Mouse (Mus musculus) B cell, adult 2 months (primary cell): Measurements from ENCODE around the gene Spg21.

ENCODE experiments used
- DNase-seq, 2 experiments: peaks; one replicate each; pipeline ENCODE4 v3.0.0; 2022

Gene Spg21

DNA sequence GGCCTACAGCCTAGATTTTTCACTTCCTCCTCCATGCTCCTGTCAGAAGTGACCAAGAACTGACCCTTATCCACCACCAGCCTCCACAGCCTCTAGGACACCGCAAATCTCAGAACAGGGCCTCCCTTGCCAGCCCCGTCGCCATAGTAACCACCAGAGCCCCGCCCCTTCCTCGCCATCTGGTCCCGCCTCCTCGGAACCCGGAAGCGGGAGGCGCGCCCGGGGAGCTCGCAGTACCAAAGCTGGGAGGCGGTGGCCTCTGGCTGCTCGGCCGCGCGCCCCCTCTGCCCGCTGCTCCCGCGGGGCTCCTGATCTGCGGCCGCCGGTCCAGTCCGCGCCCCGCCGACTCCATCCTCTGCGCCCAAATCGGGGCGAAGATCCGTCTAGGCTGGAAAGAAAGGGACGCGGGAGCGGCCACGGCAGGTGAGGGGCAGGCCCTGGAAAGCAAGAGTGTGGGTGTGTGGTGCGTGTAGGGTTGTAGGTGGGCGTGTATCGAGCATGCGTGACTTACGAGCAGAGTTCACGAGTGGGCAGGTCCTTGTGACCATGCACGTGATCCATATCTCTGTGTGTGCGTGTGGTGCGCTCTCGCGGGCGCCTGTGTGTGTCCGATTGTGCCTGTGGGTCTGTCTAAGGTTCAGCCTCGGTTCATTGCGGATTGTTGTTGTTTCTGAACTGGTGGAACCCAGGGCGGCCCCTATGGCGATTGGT, at the start of gene Spg21:
Gene Spg21 (plus strand): TSS at position 216 of the 711 bp plus-strand sequence.
- peak; percentile 99 for DNase-seq

GRCm38 (mm10) chr9:65411326-65411725, 49.4 kb upstream of the Spg21 start:
- DNase-seq: no peak

- no peak for DNase-seq
These were observed 43.0 kb upstream of the Spg21 start for GRCm38 (mm10) chr9:65417738-65418137.

DNA sequence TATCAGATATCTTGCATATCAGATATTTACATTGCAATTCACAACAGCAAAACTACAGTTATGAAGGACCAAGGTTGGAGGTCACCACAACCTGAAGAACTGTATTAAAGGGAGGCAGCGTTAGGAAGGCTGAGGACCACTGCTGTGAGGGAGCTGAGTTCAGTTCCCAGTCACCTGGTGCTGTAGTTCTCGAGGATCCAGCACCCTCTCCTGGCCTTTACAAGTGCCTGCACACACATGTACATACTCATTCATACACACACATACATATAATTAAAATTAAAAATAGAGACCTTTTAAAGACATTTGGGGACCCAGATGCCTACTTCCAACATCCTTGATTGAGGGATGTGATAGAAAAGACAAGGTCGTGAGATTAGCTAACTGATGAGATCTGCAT, 41.1 kb upstream of the Spg21 start:
- no peak for DNase-seq

DNA sequence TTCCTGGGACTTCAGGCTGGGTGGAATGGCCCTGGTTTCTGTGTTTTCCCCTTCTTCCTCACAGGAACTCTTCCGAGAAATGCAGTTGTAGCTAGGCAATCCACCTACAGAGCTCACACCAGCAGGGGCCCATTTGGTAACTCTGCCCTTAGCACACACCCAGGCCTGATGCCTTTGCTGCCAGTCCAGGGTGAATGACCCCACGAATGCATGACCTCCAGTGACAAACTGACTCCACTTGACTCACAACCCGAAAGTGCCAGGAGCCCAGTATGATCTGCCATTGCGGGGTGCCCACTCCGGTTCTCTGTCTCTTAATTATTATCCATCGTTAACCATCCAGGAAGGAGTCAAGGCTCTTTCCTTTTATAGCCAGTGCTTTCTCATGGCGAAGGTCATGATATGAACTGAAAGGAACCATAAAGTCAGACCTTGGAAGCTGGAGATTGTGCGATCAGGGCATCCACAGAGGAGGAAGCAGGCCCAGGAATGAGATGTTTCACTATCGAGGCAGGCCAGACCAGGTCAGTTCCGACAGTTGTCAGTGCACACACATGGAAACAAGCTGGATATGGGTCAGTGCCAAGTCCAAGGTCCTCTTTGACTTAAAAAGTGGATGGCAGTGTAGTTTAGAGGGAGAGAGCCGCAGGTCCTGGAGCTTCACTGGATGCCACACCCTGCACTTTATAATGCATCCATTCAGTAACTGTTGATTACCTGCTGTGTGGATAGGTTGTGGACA, 37.8 kb upstream of the Spg21 start, which contains the start of gene Slc51b:
Gene Slc51b (minus strand): TSS at position 196 of the 742 bp plus-strand sequence.
- DNase-seq: no peak

DNA sequence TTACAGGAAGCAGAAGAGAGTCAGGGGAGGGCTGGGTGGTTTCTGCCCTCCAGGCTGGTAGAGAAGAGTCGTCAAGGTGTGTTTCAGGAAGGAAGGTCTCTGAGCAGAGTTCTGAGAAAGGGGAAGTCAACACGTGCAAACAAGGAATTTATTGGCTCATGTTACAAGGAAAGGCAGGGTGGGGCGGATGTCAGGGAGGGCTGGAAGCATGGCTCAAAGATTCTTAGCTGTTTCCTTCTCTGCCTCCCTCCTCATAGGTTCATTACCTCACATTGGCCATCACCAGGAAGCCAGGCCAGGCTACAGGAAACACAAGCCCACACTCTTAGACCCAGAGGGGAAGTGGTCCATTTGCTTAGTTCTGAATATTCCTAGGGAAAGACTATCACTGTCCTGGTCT, 36.4 kb upstream of the Spg21 start:
- no peak for DNase-seq

DNA sequence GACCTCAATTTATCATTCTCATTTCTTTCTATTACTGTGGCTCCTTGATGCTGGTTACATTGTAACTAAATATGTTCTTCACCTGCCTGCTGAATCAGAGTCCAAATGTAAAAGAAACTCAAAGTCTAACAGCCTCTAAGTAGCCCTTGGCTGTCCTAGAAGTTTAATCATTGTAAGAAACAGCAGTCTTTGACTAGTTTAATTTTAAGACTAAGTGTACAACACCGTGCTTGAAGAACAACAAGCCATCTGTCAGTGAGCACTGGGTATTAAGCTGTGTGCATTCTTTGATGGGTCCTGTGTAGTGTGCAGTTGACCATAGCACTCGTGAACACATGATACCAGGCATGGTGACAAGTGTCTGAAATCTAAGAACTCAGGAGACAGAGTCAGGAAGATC, 33.2 kb upstream of the Spg21 start:
- no peak for DNase-seq

DNA sequence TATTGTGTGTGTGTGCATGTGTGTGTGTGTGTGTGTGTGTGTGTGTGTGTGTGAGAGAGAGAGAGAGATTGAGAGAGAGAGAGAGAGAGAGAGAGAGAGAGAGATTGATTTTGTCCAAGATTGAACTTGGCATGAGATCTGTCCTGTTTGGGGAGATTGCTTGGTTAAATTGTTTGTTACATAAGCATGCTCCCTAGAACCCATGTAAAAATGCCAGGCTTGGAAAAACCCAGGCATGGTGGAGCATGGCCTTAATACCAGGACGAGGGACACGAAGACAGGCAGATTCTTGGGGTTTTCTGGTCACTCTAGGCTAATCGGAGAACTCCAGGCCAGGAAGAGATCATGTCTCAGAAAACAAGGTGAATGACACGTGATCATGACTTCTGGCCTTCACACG, 32.7 kb upstream of the Spg21 start:
- no peak for DNase-seq

DNA sequence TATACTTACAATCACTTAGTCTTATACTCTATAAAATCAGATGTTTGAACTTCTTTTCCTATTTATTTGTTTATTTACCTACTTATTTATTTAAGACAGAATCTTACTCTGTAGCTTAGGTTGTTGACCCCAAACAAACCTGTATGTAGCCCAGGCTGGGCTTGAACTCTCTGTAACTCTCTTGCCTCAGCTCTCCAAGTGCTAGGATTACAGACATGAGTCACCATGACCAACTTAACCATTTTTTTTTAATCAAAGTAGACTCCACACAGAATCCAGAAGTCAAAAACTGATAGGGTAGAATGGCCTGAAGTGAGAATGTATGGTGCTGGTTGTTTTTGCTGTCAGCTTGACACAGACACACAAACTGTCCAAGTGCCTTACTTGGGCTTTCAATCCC, 30.3 kb upstream of the Spg21 start:
- no peak for DNase-seq

GRCm38 (mm10) chr9:65430921-65431320, 29.8 kb upstream of the Spg21 start:
- DNase-seq: no peak

GRCm38 (mm10) chr9:65432236-65432635, 28.5 kb upstream of the Spg21 start:
- DNase-seq: peak; percentile 82 to 85

DNA sequence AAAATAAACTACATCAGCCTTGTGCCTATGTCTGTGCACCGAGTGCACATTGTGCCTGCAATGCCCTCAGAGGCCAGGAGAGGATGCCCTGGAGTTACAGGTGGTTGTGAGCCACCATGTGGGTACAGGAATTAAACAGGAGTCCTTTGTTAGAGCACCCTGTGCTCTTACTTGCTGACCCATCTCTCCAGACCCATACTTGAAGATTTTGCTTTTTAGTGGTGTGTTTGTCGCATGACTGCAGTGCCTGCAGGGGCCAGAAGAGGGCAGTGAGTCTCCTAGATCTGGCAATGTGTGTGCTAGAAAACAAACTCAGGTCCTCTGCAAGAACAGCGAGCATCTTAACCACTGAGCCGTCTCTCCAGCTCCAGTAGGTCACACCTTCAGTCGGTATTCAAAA, 26.6 kb upstream of the Spg21 start:
- peak; percentile 66 to 67 for DNase-seq

DNA sequence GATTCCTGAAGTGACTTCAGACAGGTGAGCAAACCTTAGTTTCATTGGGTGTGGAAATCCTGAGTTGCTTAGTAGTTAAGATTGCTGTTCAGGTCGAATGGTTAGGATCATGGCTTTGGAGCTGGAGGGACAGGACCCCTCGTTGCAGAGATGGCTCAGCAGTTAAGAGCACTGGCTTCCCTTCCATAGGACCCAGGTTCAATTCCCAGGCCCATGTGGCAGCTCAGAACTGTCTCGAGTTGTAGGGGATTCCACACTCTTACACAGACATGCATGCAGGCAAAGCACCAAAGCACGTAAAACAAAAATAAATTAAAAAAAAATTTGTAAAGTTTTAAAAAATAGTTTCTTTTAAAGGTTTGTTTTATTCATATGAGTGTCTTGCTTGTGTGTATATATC, 25.5 kb upstream of the Spg21 start:
- DNase-seq: no peak

DNA sequence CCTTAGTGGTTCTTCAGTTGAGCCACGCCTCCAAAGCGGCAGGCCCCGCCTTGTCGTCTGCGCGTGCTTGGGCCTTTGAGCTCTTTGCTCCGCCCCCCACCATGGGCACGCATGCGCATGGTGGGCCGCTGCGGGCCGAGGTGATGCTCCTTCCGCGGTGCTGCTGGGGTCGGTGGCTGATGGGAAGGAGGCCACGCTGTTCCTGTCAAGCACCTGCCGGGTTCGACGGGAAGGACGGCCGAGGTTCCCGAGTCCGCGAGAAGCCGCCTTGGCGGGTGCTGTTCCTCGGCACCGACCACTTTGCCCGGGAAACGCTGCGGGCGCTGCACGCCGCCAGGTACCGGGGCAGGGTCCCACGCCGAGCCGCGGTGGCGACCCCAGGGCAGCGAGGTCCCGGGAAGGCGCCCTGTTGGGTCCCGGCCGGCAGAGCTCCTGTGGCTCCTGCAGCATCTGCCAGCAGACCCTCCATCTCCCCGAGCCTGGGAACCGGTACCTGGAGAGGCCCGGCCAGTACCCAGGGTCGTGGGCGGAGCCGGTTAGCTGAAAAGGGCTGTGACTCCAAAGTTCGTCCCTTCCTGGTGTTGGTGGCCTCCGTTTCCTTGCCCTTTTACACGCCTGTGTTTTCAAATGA, 25.0 kb upstream of the Spg21 start, which contains the start of gene Mtfmt:
Gene Mtfmt (plus strand): TSS at position 112 of the 631 bp plus-strand sequence.
- DNase-seq: peak; percentile 99

DNA sequence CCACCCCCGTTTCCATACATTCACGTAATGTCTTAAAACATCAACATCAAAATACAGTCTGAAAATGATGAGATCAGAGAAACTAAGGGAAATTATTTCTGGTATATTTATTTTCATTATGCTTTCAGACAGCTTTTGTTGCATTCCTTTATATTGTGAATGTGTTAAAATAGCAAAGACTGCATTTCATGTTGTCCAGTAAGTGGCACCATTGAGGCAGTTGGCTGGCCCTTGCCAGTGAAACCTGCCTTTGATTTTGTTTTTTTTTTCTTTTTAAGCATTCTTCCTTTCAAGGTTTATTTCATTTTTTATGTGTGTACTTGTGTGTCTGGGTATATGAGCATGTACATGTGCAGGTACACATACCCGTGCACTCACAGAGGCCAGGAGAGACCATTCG, 16.1 kb upstream of the Spg21 start:
- no peak for DNase-seq

GRCm38 (mm10) chr9:65447951-65448350, 12.8 kb upstream of the Spg21 start:
- DNase-seq: no peak

- DNase-seq: no peak
These were observed 1.8 kb upstream of the Spg21 start for GRCm38 (mm10) chr9:65458975-65459374.

- DNase-seq: no peak
These were observed 549 bp upstream of the Spg21 start for GRCm38 (mm10) chr9:65460198-65460597.

- no peak for DNase-seq
These were observed 1.8 kb downstream of the Spg21 start for GRCm38 (mm10) chr9:65462544-65462943.

DNA sequence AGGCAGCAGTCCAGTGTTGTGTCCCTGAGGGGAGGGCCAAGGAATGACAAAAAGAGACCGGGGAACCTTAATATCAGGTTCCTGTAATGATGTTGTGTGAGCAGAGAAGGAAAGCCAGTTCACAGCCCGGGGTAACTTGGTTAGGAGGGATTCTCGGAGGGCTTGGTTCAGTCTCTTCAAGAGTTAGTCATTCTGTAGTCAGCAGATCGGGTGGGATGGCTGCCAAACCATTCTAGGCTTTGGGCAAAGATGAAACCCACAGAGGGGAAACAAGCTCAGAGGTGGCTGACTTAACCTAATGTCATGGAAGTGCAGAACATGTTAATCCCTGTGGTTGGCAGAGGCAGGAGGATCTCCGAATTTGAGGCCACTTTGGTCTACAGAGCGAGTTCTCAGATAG, 3.4 kb downstream of the Spg21 start:
- DNase-seq: no peak

DNA sequence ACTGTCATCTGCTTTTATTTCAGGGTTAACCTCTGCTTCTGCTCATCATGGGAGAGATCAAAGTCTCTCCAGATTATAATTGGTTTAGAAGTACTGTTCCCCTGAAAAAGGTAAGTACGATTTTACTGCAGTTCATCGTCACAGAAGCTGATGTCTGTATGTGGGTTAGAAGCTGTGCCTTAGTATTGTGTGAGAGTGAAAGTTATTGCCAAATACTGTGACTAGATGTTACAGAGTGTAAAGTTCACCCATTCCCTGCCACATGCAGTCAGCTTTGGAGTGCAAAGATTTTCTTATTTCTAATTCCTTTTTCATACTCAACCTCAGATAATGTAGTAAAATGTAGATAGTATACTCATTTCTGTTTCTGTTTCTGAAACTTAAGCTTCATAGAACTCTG, 4.5 kb downstream of the Spg21 start:
- DNase-seq: no peak

- DNase-seq: no peak
These were observed 6.9 kb downstream of the Spg21 start for GRCm38 (mm10) chr9:65467686-65468085.

- DNase-seq: no peak
These were observed 12.0 kb downstream of the Spg21 start for GRCm38 (mm10) chr9:65472769-65473168.

DNA sequence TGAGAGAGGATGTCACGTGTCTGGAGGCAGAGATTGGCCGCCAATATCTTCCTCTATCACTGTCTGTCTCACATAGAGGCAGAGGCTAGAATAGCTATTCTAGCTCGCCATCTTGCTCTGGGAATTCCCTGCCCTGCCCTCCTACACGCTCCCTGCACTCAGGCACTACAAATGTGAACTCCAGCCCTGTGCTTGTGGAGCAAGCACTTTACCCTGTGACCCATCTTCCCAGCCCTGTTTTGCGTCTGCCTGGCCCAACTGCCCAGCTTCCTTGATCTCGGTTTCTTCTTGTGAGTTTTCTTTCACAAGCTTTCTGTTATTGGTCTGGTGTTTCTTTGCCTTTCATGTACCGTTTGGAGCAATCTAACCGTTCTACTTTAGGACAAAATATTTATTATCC, 18.4 kb downstream of the Spg21 start:
- DNase-seq: no peak
